Mouse (Mus musculus): Measurements from ENCODE around the gene Pcp4l1.

Pcp4l1 gene

GRCm38 (mm10) chr1:171221281-171222193 lies 25.5 kb upstream of the Pcp4l1 start:
- peak; percentile 78 for DNase-seq

DNA sequence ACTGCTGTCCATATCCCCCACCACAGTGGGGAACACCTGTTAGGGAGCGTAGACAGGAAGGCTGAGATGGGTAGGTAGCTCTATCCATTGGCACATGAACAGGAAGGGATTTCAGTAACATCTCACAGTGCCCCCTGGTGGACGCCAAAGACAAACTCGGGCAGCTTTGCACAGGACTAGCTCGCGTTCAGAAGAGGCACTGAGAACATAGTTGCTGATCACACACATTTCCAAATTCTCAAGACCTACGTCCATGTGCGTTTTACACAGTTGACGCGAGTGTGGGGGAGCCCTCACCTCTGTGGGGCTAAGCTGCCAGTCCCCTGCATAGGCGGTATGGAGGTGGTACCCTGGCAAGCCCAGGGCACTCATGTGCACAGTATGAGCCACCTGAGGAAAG lies 24.8 kb upstream of the Pcp4l1 start:
- peak; percentile 85 for DNase-seq

DNA sequence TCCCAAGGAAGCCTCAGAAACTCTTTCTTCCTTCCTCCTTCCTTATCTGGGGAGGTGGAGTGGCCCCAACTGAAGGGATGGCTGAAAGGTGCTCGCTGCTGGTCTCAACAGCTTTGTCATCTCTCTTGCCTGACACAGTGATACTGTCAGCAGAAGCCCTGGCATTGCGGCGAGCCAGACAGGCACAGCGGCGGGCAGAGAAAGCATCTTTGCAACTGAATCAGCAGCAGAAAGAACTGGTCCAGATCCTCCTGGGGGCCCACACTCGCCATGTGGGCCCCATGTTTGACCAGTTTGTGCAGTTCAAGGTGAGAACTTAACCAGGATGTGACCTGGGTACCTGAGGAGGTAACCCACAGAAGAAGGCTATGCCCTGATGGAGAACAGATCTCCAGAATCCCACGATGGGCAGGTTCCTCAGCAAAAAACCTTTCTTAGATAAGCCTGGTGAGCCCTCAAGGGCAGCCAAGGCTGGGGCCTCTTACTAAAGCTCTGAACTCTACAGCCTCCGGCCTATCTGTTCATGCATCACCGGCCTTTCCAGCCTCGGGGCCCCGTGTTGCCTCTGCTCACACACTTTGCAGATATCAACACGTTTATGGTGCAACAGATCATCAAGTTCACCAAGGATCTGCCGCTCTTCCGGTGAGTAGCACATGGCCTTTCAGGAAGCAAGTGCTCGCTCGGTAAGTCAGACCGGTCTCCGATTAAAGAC lies 20.3 kb upstream of the Pcp4l1 start:
- DNase-seq = no peak

- no peak for DNase-seq
Measured at GRCm38 (mm10) chr1:171213801-171214496, 17.9 kb upstream of the Pcp4l1 start, which contains the start of gene Nr1i3. TSS of gene Nr1i3 (plus strand) at chr1:171213970.

GRCm38 (mm10) chr1:171212854-171213253 lies 16.8 kb upstream of the Pcp4l1 start:
- DNase-seq = no peak

- DNase-seq = no peak
Measured at GRCm38 (mm10) chr1:171209409-171209808, 13.3 kb upstream of the Pcp4l1 start.

- no peak for DNase-seq
Measured at GRCm38 (mm10) chr1:171205704-171206493, 9.8 kb upstream of the Pcp4l1 start.

GRCm38 (mm10) chr1:171204249-171204644 lies 8.2 kb upstream of the Pcp4l1 start:
- no peak for DNase-seq

GRCm38 (mm10) chr1:171203471-171204248 lies 7.6 kb upstream of the Pcp4l1 start:
- DNase-seq = no peak

DNA sequence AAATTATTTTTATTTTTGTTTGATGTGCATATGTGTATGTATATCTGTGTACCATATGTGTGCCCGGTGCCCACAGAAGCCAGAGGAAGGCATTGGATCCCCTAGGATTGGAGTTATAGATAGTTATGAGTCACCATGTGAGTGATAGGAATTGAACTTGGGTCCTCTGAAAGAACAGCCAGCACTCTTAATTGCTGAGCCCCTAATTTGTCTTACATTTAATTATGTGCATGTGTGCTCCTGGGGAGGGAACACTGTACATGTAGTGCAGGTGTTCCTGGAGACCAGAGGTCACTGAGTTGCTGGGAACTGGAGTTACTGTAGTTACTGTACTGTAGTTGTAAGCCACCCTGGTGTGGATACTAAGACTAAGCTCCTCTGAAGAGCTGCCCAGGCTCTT lies 4.7 kb upstream of the Pcp4l1 start:
- DNase-seq = no peak

DNA sequence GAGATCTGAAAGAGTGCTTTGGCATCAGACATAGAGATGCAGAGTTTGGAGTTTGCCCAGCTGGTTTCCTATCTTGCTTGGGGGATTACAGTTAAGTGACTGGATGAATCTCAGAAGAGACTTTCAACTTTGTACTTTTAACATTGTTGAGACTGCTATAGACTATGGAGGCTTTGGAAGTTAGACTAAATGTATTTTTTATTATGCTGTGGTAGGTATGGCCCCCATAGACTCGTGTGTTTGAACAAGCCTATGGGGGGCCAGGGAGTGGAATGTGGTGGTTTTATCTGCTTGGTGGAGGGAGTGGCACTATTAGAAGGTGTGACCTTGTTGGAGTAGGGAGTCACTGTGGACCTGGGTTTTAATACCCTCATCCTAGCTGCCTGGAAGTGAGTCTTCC lies 3.5 kb upstream of the Pcp4l1 start:
- no peak for DNase-seq

DNA sequence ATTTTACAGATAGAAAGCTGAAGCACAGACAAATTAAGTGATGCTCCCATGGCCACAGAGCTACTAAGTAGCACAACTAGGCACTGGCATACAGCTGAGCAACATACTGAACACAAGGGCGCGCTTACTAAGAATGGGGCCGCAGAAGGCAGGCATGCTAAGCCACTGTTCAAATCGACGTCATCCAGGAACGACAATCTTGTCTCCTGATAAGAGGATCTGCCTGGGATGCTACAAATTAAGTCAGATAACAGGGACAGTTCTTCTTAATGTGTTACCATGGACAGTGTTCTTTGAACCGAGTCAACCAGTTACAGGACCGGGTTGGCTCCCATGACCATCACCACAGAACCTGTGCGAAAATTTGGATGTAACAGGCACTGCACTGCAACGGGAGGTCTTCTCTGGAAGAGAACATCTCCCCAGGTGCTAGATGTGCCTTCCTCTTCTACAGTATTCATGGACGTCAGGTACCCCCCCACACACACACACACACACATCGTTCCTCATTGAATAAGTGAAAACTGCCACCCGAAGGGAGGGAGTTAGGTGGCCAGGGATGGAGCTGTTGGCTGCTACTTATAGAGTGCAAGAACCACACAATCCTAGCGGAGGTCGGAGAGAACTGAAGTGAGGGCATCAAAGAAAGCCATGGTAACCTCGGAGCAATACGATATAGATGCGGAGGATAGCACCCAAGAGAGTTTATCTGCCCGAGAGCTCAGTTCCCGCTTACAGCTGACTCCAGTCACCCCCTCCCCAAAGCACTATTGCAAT lies 834 bp downstream of the Pcp4l1 start:
- DNase-seq = no peak

- no peak for DNase-seq
Measured at GRCm38 (mm10) chr1:171193911-171194830, 1.9 kb downstream of the Pcp4l1 start.

DNA sequence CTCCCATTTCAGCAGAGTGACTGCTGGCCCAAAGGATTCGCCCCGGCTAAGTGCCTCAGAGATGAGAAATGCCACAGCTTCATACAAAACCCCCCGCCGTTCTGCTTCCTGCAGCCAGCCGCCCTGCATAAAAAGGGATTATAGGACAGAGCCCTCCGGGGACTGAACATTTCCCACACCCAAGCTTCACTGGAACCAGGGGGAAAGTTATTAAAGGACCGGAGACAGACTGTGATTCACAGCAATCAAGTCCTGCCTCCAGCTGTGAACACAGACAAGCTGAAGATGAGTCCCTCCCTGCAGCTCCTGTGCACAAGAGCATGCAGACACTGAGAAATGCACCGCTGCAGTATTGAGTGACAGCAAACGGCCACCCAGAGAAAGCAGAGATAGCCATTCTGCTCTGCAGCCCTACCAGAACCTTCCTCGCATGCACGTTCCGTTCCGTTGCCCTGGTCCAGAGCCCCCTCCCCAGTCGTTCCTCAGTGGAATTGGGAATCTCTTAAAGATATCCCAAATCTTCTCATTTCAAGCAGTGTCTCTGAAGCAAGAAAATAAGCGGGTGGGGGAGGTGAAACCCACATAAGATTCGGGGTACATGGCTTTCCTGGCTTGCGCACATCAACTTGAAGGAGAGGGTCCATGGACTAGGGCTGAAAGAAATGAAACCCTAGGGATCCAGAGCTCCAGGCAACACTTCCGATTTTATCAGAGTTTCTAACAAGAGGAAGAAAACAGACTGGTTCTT lies 2.8 kb downstream of the Pcp4l1 start:
- DNase-seq = no peak

- DNase-seq = no peak
Measured at GRCm38 (mm10) chr1:171192283-171192682, 3.8 kb downstream of the Pcp4l1 start.

GRCm38 (mm10) chr1:171190832-171191231 lies 5.2 kb downstream of the Pcp4l1 start:
- DNase-seq = no peak

DNA sequence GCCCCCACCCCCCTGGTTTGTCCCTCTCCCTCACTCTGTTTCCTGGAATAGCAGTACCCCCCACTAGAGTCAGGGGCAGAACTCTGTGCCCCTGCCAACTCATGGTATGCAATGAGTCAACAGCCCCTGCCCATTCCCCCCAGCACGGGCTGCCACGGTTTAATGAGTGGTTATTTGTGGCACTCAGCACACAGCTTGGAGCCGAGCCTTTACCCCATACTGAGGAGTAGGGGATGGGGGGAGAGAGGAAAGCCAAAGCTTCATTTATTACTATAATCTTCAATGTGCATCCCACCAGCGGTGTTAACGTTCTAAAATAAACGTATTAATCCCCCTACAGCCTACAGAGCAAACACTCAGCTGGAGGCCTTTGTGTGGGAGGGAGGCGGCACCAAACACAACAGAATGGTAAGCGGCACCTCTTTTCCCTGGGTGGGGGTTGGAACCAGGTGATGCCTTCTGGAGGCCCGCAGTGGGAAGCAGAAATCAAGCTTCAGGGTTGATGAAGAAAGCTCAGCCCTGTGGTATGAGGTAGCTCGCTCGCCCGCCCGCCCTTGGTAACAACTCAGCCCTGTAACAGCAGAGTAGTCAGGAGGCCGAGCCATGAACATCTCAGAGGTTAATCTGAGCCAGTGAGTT lies 6.5 kb downstream of the Pcp4l1 start:
- no peak for DNase-seq

DNA sequence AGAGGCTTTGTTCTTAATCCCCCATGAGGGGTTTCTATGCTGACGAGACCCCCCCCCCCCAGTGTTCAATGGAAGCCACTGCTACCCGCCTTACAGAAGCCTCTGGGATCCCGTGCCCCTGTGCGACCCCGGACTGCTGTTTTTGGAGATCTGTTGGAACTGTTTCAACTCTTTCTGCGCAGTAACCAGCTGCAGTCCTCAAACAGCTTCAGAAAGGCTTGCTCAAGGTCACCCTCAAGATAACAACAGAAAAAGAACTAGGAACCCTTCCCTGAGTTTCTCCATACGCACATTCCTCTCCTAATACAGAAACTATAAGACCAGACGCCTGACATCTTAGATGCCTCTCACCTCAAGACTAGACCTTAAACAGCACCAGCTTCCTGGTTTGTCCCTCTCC lies 7.0 kb downstream of the Pcp4l1 start:
- DNase-seq = no peak
